Mouse (Mus musculus) MEL (cell line): ENCODE results near the gene Dlgap3.

ENCODE experiments used
- CTCF ChIP-seq, 3 experiments: IDR thresholded peaks in 2 of 3; conservative IDR thresholded peaks in 1 of 3; 2 replicates each; pipeline ENCODE4 v1.5.1; 2011 to 2012; ENCODE audit warnings: low read length in 3 of 3, low read depth in 2 of 3, mild to moderate bottlenecking in 2 of 3, improper control_type of control experiment in 1 of 3, inconsistent platforms in 1 of 3, mixed read lengths in 1 of 3, moderate library complexity in 1 of 3; ENCODE audit not compliant: control insufficient read depth in 1 of 3, insufficient read depth in 1 of 3, poor library complexity in 1 of 3, severe bottlenecking in 1 of 3
- NELFE ChIP-seq: IDR thresholded peaks from 2 replicates; pipeline ENCODE4 v1.6.1; 2011; ENCODE audit warnings: low read depth, low read length, improper control_type of control experiment
- POLR2AphosphoS2 ChIP-seq: IDR thresholded peaks from 2 replicates; pipeline ENCODE4 v1.6.1; 2011; ENCODE audit warnings: low read length, improper control_type of control experiment
- USF1 ChIP-seq: IDR thresholded peaks from 2 replicates; pipeline ENCODE4 v1.6.1; 2014; ENCODE audit warnings: low read depth, mild to moderate bottlenecking, inconsistent platforms, low read length, improper control_type of control experiment, moderate library complexity

- TF ChIP-seq POLR2AphosphoS2 (no peak), USF1 (no peak), NELFE (no peak), CTCF (IDR thresholded peaks at IDR 0.05 in 2 of 3, conservative IDR thresholded peaks at IDR 0.05 in 1 of 3; ENCODE audit: control insufficient read depth in 1 of 3, insufficient read depth in 1 of 3, low read depth in 2 of 3, low read length in 3 of 3, poor library complexity in 1 of 3, severe bottlenecking in 1 of 3) (no peak)
Observed at GRCm38 (mm10) chr4:127192704-127193103, 23.7 kb downstream of the Dlgap3 start.
